Mouse (Mus musculus) spleen, adult 2 months (tissue): ENCODE data around the gene Lin54. TPM values are rescaled to one million over a fixed set of nuclear protein-coding genes. Genes with fewer than 3 reads are reported as not detected.

Experiments used
- DNase-seq, 2 experiments: peaks; one replicate each; pipeline versions ENCODE4 v3.0.0 to v3.0.0-alpha.2; 2012 to 2021; ENCODE audit warnings: low spot score in 2 of 2, low read depth in 1 of 2
- H3K27ac ChIP-seq: fragments of 200-500 bp; 2 replicates; pipeline ENCODE4 v1.5.1; 2012; ENCODE audit warnings: low read length, inconsistent platforms; ENCODE audit not compliant: insufficient read depth
- H3K27me3 ChIP-seq: fragments of 200-500 bp; 2 replicates; pipeline ENCODE4 v1.6.1; 2012; ENCODE audit warnings: mild to moderate bottlenecking, moderate library complexity, low read length, inconsistent platforms; ENCODE audit not compliant: control insufficient read depth, insufficient read depth
- H3K36me3 ChIP-seq: fragments of 200-500 bp; 2 replicates; pipeline ENCODE4 v1.6.1; 2012; ENCODE audit warnings: mild to moderate bottlenecking, low read length, inconsistent platforms; ENCODE audit not compliant: control insufficient read depth, insufficient read depth
- H3K4me1 ChIP-seq: fragments of 200-500 bp; 2 replicates; pipeline ENCODE4 v1.6.1; 2011; ENCODE audit warnings: inconsistent platforms; ENCODE audit not compliant: control insufficient read depth, insufficient read depth, insufficient read length
- H3K4me3 ChIP-seq: fragments of 200-500 bp; 2 replicates; pipeline ENCODE4 v1.5.1; 2011; ENCODE audit warnings: mild to moderate bottlenecking, inconsistent platforms; ENCODE audit not compliant: insufficient read depth, insufficient read length; ENCODE audit errors: extremely low read depth
- CTCF ChIP-seq: fragments of 200-500 bp; IDR thresholded peaks from 2 replicates; pipeline ENCODE4 v1.5.1; 2011; ENCODE audit warnings: mild to moderate bottlenecking, inconsistent platforms; ENCODE audit not compliant: insufficient read depth, insufficient read length, insufficient replicate concordance; ENCODE audit errors: extremely low read depth
- POLR2A ChIP-seq: fragments of 200-500 bp; IDR thresholded peaks from 2 replicates; pipeline ENCODE4 v1.6.1; 2011; ENCODE audit warnings: low read depth, low read length, inconsistent platforms
- WGBS: fragments of 180-500 bp; shearing (Covaris S2); methylation state at CpG from one replicate; pipeline ENCODE4 v1.1.7; 2018; 5-methylcytosine and 5-hydroxymethylcytosine counted together
- polyA plus RNA-seq: library from polyadenylated mRNA; depleted of rRNA; stranded (reverse); fragments of >200 nt; gene quantifications from 2 replicates; pipeline ENCODE4 v1.2.3, GENCODE M21; 2012

Lin54 gene
- polyA plus RNA-seq, 1 experiment: 3.4 TPM

GRCm38 (mm10) chr5:100512576-100512975 is 12.1 kb upstream of the Lin54 start:
- DNase-seq: no peak
- Histone ChIP-seq H3K27ac (no peak overlapping the region), H3K27me3 (no peaks in the 10 kb centered on the region), H3K4me3 (no peak overlapping the region), H3K36me3 (no peaks in the 10 kb centered on the region), H3K4me1 (peaks cover 9% of the 10 kb centered on the region; the same call in 1 of the 2 replicates)
- no peak for TF ChIP-seq POLR2A
- TF ChIP-seq CTCF: no peak

- DNase-seq: no peak
- Histone ChIP-seq H3K27me3 (no peaks in the 10 kb centered on the region), H3K4me3 (no peak overlapping the region), H3K36me3 (no peaks in the 10 kb centered on the region), H3K4me1 (peaks cover 8% of the 10 kb centered on the region; the same call in 1 of the 2 replicates), H3K27ac (no peak overlapping the region)
- WGBS: 25% methylated on average over 11 of the region's 11 CpGs
- no peak for TF ChIP-seq POLR2A
- TF ChIP-seq CTCF: no peak
Measured at GRCm38 (mm10) chr5:100509247-100509646, 8.8 kb upstream of the Lin54 start.

GRCm38 (mm10) chr5:100501267-100501666 is 828 bp upstream of the Lin54 start:
- Histone ChIP-seq H3K27ac (no peak overlapping the region), H3K4me3 (no peak overlapping the region)

GRCm38 (mm10) chr5:100499831-100500304 is 571 bp downstream of the Lin54 start:
- Histone ChIP-seq H3K36me3 (no peaks in the 10 kb centered on the region), H3K27ac (peak overlapping the region; percentile 39; the same call in 1 of the 2 replicates), H3K27me3 (no peaks in the 10 kb centered on the region), H3K4me1 (no peaks in the 10 kb centered on the region; the same call in 1 of the 2 replicates), H3K4me3 (peak overlapping the region; percentile 57)
- WGBS: 1% methylated on average over 41 of the region's 41 CpGs
- TF ChIP-seq CTCF (no peak), POLR2A (no peak)
- peak in 1 of 2 experiments; percentile 36 for DNase-seq

More at GRCm38 (mm10) chr5:100501267-100501666, 828 bp upstream of the Lin54 start:
- Histone ChIP-seq H3K36me3 (no peaks in the 10 kb centered on the region), H3K4me1 (no peaks in the 10 kb centered on the region; the same call in 1 of the 2 replicates), H3K27me3 (no peaks in the 10 kb centered on the region)
- no peak for TF ChIP-seq CTCF
- no peak for TF ChIP-seq POLR2A
- WGBS: 28% methylated on average over 4 of the region's 4 CpGs
- no peak for DNase-seq

GRCm38 (mm10) chr5:100499243-100499642 is 1.2 kb downstream of the Lin54 start:
- H3K36me3 ChIP-seq: no peaks in the 10 kb centered on the region
- DNase-seq: no peak
- H3K27ac ChIP-seq: no peak overlapping the region
- H3K4me1 ChIP-seq: no peaks in the 10 kb centered on the region; the same call in 1 of the 2 replicates
- TF ChIP-seq POLR2A (no peak), CTCF (no peak)
- H3K27me3 ChIP-seq: no peaks in the 10 kb centered on the region
- no peak overlapping the region; the same call in 1 of the 2 replicates for H3K4me3 ChIP-seq
- WGBS: 19% methylated on average over 2 of the region's 2 CpGs

GRCm38 (mm10) chr5:100498436-100499180 is 1.8 kb downstream of the Lin54 start:
- H3K4me1 ChIP-seq: no peaks in the 10 kb centered on the region; the same call in 1 of the 2 replicates
- H3K36me3 ChIP-seq: no peaks in the 10 kb centered on the region
- WGBS: under 1% methylated on average over 46 of the region's 46 CpGs
- no peaks in the 10 kb centered on the region for H3K27me3 ChIP-seq
- peak; percentile 55 to 78 for DNase-seq
- H3K27ac ChIP-seq: peak overlapping the region; percentile 67
- no peak for TF ChIP-seq POLR2A
- H3K4me3 ChIP-seq: peak overlapping the region; percentile 83

- no peak for DNase-seq
- Histone ChIP-seq H3K27ac (no peak overlapping the region), H3K4me3 (no peak overlapping the region), H3K27me3 (no peaks in the 10 kb centered on the region), H3K36me3 (no peaks in the 10 kb centered on the region), H3K4me1 (no peaks in the 10 kb centered on the region; the same call in 1 of the 2 replicates)
- WGBS: 66% methylated on average over 4 of the region's 4 CpGs
- no peak for TF ChIP-seq CTCF
- TF ChIP-seq POLR2A: no peak
Measured at GRCm38 (mm10) chr5:100491704-100492103, 8.7 kb downstream of the Lin54 start.
